Mouse (Mus musculus) forebrain, embryonic 13.5 days (tissue): Measurements from ENCODE around the gene C1qtnf2. TPM values are rescaled to one million over a fixed set of nuclear protein-coding genes. Genes with fewer than 3 reads are reported as not detected.

Experiments
- ATAC-seq: fragments of 200-750 bp; cut with Nextera tagmentation; 2 replicates; pipeline ENCODE4 v1.8.0; 2017
- H3K27ac ChIP-seq: fragments of 300-500 bp; sonication (generic); 2 replicates; pipeline ENCODE4 v1.5.1; 2015; ENCODE audit warnings: inconsistent platforms, mild to moderate bottlenecking, moderate library complexity
- H3K27me3 ChIP-seq: fragments of 300-500 bp; sonication (generic); 2 replicates; pipeline ENCODE4 v1.6.1; 2015; ENCODE audit warnings: mild to moderate bottlenecking, inconsistent platforms
- H3K36me3 ChIP-seq: fragments of 300-500 bp; sonication (generic); 2 replicates; pipeline ENCODE4 v1.6.1; 2015; ENCODE audit warnings: mild to moderate bottlenecking, inconsistent platforms; ENCODE audit not compliant: poor library complexity, severe bottlenecking
- H3K4me1 ChIP-seq: fragments of 300-500 bp; sonication (generic); 2 replicates; pipeline ENCODE4 v1.6.1; 2015; ENCODE audit warnings: inconsistent platforms
- H3K4me2 ChIP-seq: fragments of 300-500 bp; sonication (generic); 2 replicates; pipeline ENCODE4 v1.6.1; 2015; ENCODE audit warnings: inconsistent platforms, mild to moderate bottlenecking, moderate library complexity
- H3K4me3 ChIP-seq: fragments of 300-500 bp; sonication (generic); 2 replicates; pipeline ENCODE4 v1.5.1; 2015; ENCODE audit warnings: mild to moderate bottlenecking, inconsistent platforms
- H3K9ac ChIP-seq: fragments of 300-500 bp; sonication (generic); 2 replicates; pipeline ENCODE4 v1.6.1; 2015; ENCODE audit warnings: mild to moderate bottlenecking, inconsistent platforms
- H3K9me3 ChIP-seq: fragments of 300-500 bp; sonication (generic); replicated peaks from 2 replicates; pipeline ENCODE4 v1.6.1; 2016; ENCODE audit warnings: inconsistent platforms
- WGBS: fragments of 180-500 bp; shearing (Covaris S2); methylation state at CpG from one replicate; pipeline ENCODE4 v1.1.7; 2015; 5-methylcytosine and 5-hydroxymethylcytosine counted together
- polyA plus RNA-seq: library from polyadenylated mRNA; unstranded; fragments of >200 nt; fragmentation: Nextera tagmentation; extraction: Ambion mirVana; gene quantifications from 2 replicates; pipeline ENCODE4 v1.2.1, GENCODE M21; 2015

Gene C1qtnf2
- 2.2 and 2.6 TPM in 2 replicates for polyA plus RNA-seq

- peak within 1 kb of the TSS; percentile 63 for H3K4me2 ChIP-seq
- H3K9me3 ChIP-seq = no peaks in the 10 kb centered on the region
- H3K36me3 ChIP-seq = no peaks in the 10 kb centered on the region
- 2% methylated on average over 24 of the region's 24 CpGs for WGBS
- H3K4me1 ChIP-seq = peaks cover 7% of the 10 kb centered on the region
- H3K9ac ChIP-seq = peak within 1 kb of the TSS; percentile 57
- H3K27me3 ChIP-seq = peaks cover 4% of the 10 kb centered on the region; the same call in 1 of the 2 replicates
- H3K27ac ChIP-seq = no peak within 1 kb of the TSS
- ATAC-seq = peak; percentile 84
- H3K4me3 ChIP-seq = peak within 1 kb of the TSS; percentile 35
These were observed at the start of gene C1qtnf2 for GRCm38 (mm10) chr11:43474225-43474774. Gene C1qtnf2, plus strand, starts transcription at chr11:43474276.

GRCm38 (mm10) chr11:43424386-43424785 lies 49.7 kb upstream of the C1qtnf2 start:
- H3K27ac ChIP-seq = no peak overlapping the region
- H3K27me3 ChIP-seq = no peaks in the 10 kb centered on the region
- WGBS = 75% methylated on average over 5 of the region's 5 CpGs
- H3K4me3 ChIP-seq = no peak overlapping the region
- H3K36me3 ChIP-seq = no peaks in the 10 kb centered on the region
- H3K9ac ChIP-seq = no peak overlapping the region
- no peak for ATAC-seq
- no peak overlapping the region for H3K4me2 ChIP-seq
- no peaks in the 10 kb centered on the region for H3K9me3 ChIP-seq
- peaks cover 5% of the 10 kb centered on the region; the same call in 1 of the 2 replicates for H3K4me1 ChIP-seq

DNA sequence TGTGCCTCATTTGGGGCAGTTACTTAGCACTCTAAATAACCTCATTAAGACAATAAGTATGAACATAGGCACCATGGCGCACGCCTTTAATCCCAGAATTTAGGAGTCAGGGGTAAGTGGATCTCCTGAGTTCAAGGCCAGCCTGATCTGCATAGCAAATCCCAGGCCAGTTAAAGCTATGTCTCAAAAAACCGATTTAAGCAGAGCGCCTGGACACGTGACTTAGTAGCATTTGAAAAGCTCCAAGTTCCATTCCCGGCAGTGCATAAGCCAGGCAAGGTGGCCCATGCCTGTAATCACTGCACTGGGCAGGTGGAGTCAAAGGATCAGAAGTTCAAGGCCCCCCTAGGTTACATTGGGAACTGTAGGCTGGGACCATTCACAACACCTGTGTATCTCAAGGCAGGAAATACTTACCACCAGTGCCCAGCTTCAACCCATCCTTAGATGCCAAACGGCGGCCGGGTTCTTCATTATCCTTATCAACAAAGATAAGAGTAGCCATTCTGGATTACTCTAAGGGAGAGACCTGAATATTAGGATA lies 48.8 kb upstream of the C1qtnf2 start:
- Histone ChIP-seq H3K9ac (no peak overlapping the region), H3K27ac (no peak overlapping the region), H3K27me3 (no peaks in the 10 kb centered on the region), H3K4me1 (peaks cover 5% of the 10 kb centered on the region; the same call in 1 of the 2 replicates), H3K9me3 (no peaks in the 10 kb centered on the region), H3K4me3 (peak overlapping the region; percentile 56), H3K36me3 (no peaks in the 10 kb centered on the region), H3K4me2 (peak overlapping the region; percentile 66)
- peak; percentile 36; the same call in 1 of the 2 replicates for ATAC-seq
- 91% methylated on average over 9 of the region's 9 CpGs for WGBS

DNA sequence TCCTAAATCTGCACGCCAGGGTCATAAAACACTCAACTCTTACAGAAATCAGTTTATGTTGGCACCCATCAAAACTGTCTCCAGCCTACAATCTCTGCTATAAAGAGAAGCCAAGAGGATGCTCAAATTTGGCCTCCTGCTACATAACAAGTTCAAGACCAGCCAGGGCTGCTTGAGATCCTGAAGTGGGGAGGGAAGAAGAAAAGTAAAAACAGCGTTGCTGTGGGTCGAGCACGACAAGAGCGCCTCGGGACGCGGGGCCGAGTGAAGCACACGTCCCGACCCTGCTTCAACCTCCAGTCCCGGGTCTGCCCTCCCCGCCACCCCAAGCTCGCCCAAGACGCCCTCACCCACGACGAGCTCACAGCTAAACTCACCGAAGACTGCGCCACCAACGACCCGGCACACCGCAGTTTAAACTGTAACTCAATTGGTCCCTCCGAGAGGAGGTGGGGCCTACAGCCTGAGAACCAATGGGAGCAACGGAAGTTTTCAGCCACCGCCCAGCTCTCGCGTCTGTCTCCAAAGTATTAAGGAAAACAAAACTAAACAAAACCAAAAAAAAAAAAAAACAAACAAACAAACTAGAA lies 48.2 kb upstream of the C1qtnf2 start, which contains the start of gene Pttg1:
Pttg1 (minus strand) TSS at position 428 of the 590 bp plus-strand sequence.
- H3K36me3 ChIP-seq = no peaks in the 10 kb centered on the region
- H3K4me3 ChIP-seq = peak within 1 kb of the TSS; percentile 56
- H3K4me2 ChIP-seq = peak within 1 kb of the TSS; percentile 66
- ATAC-seq = peak; percentile 98
- peaks cover 5% of the 10 kb centered on the region; the same call in 1 of the 2 replicates for H3K4me1 ChIP-seq
- 3% methylated on average over 27 of the region's 27 CpGs for WGBS
- H3K27ac ChIP-seq = no peak within 1 kb of the TSS
- no peaks in the 10 kb centered on the region for H3K27me3 ChIP-seq
- H3K9ac ChIP-seq = peak within 1 kb of the TSS; percentile 66
- H3K9me3 ChIP-seq = no peaks in the 10 kb centered on the region

GRCm38 (mm10) chr11:43426414-43426884 lies 47.6 kb upstream of the C1qtnf2 start:
- Histone ChIP-seq H3K4me2 (peak overlapping the region; percentile 66), H3K4me1 (peaks cover 5% of the 10 kb centered on the region; the same call in 1 of the 2 replicates), H3K36me3 (no peaks in the 10 kb centered on the region), H3K27me3 (no peaks in the 10 kb centered on the region), H3K9ac (peak overlapping the region; percentile 66; the same call in 1 of the 2 replicates), H3K4me3 (peak overlapping the region; percentile 56), H3K27ac (no peak overlapping the region), H3K9me3 (no peaks in the 10 kb centered on the region)
- peak; percentile 28 for ATAC-seq
- 17% methylated on average over 7 of the region's 7 CpGs for WGBS

- H3K4me2 ChIP-seq = peak within 1 kb of the TSS; percentile 85
- no peaks in the 10 kb centered on the region for H3K9me3 ChIP-seq
- peak within 1 kb of the TSS; percentile 91 for H3K4me3 ChIP-seq
- H3K9ac ChIP-seq = peak within 1 kb of the TSS; percentile 80
- no peaks in the 10 kb centered on the region for H3K27me3 ChIP-seq
- WGBS = 9% methylated on average over 38 of the region's 38 CpGs
- peaks cover 10% of the 10 kb centered on the region for H3K4me1 ChIP-seq
- peak; percentile 94 for ATAC-seq
- H3K27ac ChIP-seq = peak within 1 kb of the TSS; percentile 25; the same call in 1 of the 2 replicates
- H3K36me3 ChIP-seq = peaks cover 13% of the 10 kb centered on the region
These were observed 40.6 kb upstream of the C1qtnf2 start, which contains the start of gene Slu7 for GRCm38 (mm10) chr11:43433254-43434023. Gene Slu7, plus strand, starts transcription at chr11:43433744.

GRCm38 (mm10) chr11:43434024-43434407 lies 40.1 kb upstream of the C1qtnf2 start:
- Histone ChIP-seq H3K4me1 (peaks cover 10% of the 10 kb centered on the region), H3K36me3 (peaks cover 19% of the 10 kb centered on the region), H3K27ac (peak overlapping the region; percentile 25; the same call in 1 of the 2 replicates), H3K9me3 (no peaks in the 10 kb centered on the region), H3K9ac (peak overlapping the region; percentile 80), H3K4me2 (peak overlapping the region; percentile 85), H3K4me3 (peak overlapping the region; percentile 91), H3K27me3 (no peaks in the 10 kb centered on the region)
- ATAC-seq = peak; percentile 61
- WGBS = 7% methylated on average over 9 of the region's 9 CpGs

GRCm38 (mm10) chr11:43441121-43441520 lies 33.0 kb upstream of the C1qtnf2 start:
- WGBS = 94% methylated on average over 10 of the region's 10 CpGs

GRCm38 (mm10) chr11:43443183-43443582 lies 30.9 kb upstream of the C1qtnf2 start:
- no peak for ATAC-seq
- Histone ChIP-seq H3K36me3 (peaks cover 98% of the 10 kb centered on the region), H3K9me3 (no peaks in the 10 kb centered on the region), H3K4me3 (no peak overlapping the region), H3K4me2 (no peak overlapping the region), H3K27me3 (no peaks in the 10 kb centered on the region), H3K27ac (no peak overlapping the region), H3K9ac (no peak overlapping the region), H3K4me1 (no peaks in the 10 kb centered on the region)
- WGBS = 97% methylated on average over 13 of the region's 13 CpGs

More at GRCm38 (mm10) chr11:43441121-43441520, 33.0 kb upstream of the C1qtnf2 start:
- no peaks in the 10 kb centered on the region for H3K27me3 ChIP-seq
- no peak overlapping the region for H3K4me3 ChIP-seq
- H3K36me3 ChIP-seq = peaks cover 89% of the 10 kb centered on the region
- no peak for ATAC-seq
- H3K9me3 ChIP-seq = no peaks in the 10 kb centered on the region
- no peak overlapping the region for H3K4me2 ChIP-seq
- no peak overlapping the region for H3K27ac ChIP-seq
- no peak overlapping the region for H3K9ac ChIP-seq
- H3K4me1 ChIP-seq = no peaks in the 10 kb centered on the region

GRCm38 (mm10) chr11:43449916-43450315 lies 24.2 kb upstream of the C1qtnf2 start:
- Histone ChIP-seq H3K4me1 (no peaks in the 10 kb centered on the region), H3K4me3 (no peak overlapping the region), H3K36me3 (peaks cover 34% of the 10 kb centered on the region), H3K27me3 (no peaks in the 10 kb centered on the region), H3K9me3 (no peaks in the 10 kb centered on the region), H3K27ac (no peak overlapping the region), H3K4me2 (no peak overlapping the region), H3K9ac (no peak overlapping the region)
- no peak for ATAC-seq
- 82% methylated on average over 2 of the region's 2 CpGs for WGBS

DNA sequence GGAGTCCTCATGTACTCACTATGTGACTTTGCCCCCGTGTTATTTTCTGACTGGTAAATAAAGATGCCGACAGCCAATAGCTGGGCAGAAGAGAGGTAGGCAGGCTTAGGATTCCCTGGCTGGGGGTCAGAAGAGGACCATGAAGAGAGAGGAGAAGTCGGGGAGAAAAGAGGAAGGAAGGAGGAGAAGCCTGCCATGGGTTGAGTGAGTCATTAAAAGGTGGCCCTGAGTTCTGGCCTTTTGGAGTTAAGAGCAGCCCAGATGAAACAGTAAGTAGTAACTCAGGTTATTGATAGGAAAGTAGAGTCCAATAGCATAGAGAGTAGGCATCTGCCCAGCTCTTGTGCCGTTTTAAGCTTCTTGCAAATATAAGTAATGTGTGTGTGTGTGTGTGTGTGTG lies 22.8 kb upstream of the C1qtnf2 start:
- no peak for ATAC-seq
- H3K4me2 ChIP-seq = no peak overlapping the region
- H3K36me3 ChIP-seq = peaks cover 19% of the 10 kb centered on the region
- no peak overlapping the region for H3K27ac ChIP-seq
- no peaks in the 10 kb centered on the region for H3K4me1 ChIP-seq
- no peaks in the 10 kb centered on the region for H3K9me3 ChIP-seq
- no peaks in the 10 kb centered on the region for H3K27me3 ChIP-seq
- WGBS = 76% methylated on average over 4 of the region's 4 CpGs
- H3K9ac ChIP-seq = no peak overlapping the region
- H3K4me3 ChIP-seq = no peak overlapping the region
